Mouse (Mus musculus) fat pad, adult 2 months (tissue): ENCODE results near the gene Cutal.
"Not testable (repeated sequence)": the region's sequence is repeated elsewhere in the genome, so short reads cannot be mapped to it uniquely, and the experiment has no call there.

Experiments used
- DNase-seq: peaks from one replicate; pipeline ENCODE4 v3.0.0-alpha.2; 2011; ENCODE audit warnings: low read depth, low spot score; ENCODE audit errors: extremely low read depth

Gene Cutal

DNA sequence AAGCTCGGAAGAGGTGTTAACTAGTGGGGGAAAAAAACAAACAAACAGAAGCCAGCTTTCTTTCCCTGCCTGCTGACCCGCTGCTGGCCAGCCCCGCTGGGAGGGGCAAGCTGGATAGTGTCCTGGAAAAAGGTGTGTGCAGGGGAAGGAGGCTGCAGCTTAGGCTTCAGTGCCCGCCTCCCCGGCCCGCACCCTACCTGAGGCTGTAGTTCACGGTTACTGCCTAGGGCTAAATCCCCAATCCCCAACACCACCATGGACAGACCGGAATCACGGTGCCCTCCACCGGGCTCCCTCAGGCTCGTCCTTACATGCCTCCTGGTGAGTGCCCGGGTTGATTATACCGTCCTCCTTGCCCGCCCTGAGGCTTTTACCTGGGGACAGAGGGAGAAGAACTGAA is at the start of gene Cutal:
Gene Cutal, plus strand, starts transcription at position 126 of the 400 bp plus-strand sequence.
- DNase-seq = no peak

DNA sequence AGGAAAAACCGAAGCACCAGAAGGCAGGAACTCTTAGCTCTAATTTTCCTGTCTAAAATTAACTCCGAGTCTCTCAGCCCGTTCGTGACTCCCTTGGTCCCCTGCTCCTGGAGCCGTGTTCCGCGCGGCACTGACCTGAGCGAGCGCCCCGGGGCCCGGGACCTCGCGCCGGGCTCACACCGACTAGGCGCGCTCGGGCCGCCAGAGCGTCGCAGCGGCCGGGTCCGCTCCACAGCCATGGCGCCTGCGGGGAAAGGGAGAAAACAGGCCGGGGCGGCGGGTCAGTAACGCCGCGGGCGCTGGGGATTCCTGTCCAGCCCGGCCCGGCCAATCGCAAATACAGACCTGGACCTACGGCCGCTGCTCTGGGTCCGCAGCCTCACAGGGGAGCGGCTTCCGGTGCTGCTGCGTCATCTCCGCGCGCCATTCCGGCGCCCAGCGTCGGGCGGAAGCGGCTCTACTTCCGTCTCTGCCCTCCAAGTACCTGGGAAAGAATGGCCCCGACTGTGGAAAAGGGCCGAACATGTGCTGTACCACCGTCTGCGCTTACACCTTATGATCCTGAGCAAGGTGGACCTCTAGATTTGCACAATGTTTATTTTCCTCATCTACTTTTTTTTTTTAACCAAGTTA is 48.3 kb upstream of the Cutal start, which contains the start of gene Fbxw2:
Gene Fbxw2, minus strand, starts transcription at position 485 of the 633 bp plus-strand sequence.
- DNase-seq = no peak

DNA sequence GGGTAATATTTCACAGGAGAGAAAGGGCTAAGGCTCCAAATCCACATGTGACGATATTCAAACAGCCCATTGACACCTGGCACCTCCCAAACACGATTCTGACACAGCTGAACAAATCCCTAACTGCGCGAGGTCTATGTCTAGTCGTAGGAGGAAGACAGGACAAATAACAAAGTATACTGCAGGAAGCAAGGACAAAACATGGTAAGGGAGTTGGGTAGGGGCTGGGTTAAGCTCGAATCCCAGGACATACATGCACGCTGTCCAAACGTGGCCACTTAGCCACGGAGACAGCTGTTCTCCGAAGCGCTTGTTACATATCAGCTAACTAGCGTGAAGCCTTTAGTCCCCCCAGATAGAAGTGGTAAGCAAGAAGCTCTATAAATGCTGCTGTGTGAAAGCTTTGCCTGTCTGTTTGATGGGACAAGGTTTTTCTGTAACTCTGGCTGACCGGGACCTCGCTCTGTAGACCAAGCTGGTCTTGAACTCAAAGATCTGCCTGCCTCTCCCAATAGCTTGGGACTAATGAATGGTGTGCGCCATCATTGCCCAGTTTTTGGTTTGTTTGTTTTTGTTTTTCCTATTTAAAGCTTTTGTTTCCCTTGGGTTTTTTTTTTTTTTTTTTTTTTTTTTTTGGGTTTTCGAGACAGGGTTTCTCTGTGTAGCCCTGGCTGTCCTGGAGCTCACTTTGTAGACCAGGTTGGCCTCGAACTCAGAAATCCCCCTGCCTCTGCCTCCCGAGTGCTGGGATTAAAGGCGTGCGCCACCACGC is 47.5 kb upstream of the Cutal start:
- DNase-seq = no peak

DNA sequence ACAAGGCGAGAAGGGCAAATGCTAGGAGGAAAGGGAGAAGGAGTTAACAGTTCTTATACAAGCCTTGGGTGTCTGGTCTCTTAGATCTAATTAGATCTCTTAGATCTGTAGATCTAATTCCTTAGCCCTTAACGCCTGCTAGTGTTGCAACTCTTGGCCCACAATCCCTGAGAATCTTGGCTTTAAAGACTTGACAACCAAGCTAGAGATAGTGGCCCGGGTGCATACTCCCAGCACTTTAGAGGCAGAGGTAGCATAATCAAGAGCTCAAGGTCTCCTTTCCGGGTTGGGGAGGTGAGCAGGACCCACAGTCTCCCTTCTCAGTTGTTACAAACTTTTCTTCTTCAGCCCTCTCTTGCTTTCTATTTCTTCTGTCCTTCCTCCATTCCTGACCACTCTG is 46.6 kb upstream of the Cutal start:
- DNase-seq = no peak

DNA sequence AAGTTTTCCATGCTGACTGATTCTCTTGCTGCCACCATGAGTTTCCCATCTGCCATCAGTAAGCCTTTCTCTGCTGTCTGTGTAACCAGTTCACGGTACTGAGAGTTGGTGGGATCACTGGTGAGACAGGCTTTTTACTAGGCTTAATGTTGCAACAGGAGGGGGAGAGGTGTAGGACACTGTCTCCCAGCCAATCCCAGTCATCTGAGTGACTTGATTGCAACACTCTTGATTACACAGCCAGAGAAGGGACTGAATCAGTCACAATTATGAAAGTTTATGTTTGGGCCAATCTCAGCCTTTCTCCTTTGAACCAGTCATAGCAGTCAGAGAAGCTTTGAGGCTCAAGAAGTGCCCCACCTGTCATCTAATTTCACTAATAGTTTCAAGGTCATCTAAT is 46.2 kb upstream of the Cutal start:
- peak; percentile 83 for DNase-seq

DNA sequence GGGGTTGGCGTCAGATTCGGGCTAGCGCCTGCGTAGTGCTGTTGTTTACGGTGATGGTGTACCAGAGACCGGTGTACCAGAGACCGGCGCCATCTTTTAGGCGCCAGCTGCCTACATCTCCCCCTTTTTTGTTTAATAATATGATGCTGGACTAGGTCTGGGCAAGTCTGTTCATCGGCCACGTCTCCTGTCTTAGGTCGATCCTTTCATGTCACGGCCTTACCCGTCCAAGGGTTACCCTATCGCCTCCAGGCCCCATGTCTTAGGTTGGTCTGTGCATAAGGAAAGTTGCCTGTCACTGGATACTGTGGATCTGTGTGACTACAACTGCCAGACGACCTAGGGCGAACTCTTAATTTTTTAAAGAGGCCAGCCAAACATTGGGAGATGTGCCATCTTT is 44.1 kb upstream of the Cutal start:
- DNase-seq = not testable (repeated sequence)

DNA sequence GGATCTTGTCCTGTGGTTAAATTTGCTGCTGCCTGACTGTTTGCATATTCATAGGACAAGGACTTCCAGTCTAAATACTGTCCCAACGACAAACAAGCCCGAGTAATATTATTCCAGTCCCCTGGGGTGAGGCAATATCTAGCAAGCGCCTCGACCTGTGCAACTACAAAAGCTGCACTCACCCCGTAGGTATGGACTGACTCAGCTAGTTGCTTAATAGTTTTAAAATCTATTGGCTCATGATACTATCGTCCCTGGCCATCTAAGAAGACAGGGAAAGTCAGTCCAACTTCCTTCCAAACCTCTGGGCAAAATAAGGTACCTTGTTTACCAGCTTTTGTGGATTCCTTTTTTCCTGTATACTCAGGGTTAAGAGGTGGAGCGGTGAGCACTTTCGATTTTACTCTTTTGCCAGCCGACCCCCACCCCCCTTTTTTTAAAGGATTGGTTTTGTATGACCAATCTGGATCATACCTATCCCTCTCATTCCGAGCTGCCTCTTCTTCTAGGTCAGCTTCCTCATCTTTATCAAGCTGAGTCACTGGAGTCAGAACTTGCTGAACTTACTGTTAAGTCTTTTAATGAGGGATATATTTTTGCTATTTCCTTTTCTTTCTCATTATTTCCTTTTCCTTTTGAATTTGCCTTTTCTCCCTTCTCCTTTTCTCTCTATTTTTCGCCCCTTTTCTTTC is 41.3 kb upstream of the Cutal start, which contains the start of gene Gm34653:
Gene Gm34653, plus strand, starts transcription at position 242 of the 692 bp plus-strand sequence.
- not testable (repeated sequence) for DNase-seq

DNA sequence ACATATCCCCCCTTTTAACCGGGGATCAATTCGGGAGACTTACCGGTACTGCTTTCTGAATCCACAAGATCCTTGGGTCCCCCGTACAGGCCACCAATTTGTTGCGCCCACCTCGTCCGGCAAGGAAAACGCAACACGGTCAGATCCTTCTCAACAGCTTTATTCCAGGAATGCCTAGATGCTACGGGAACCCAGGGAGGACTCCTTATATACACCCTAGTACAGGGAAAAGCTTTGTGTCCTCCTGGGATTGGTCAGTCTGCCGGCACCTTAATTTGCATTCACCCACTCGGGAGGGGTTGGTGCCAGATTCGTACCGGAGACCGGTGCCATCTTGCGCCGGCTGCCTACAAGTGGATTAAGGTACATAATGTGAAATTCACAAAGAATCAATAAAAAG is 40.6 kb upstream of the Cutal start:
- DNase-seq = no peak

DNA sequence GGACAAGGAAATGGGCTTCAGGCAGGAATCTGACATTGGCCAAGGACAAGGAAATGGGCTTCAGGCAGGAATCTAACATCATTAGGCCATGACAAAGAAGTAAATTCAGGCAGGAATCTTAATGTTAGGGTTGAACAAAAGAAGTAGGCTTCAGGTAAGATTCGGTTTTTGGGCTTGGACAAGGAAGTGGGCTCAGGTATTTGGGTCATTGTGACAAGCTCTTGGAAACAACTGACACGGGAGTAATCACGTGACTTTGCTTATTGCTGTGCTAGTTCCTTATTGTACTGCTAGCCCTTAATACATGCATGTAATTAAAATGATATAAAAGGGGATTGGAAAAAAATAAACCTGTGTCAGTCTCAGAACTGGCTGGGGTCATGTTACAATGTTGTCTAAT is 38.5 kb upstream of the Cutal start:
- DNase-seq = no peak

DNA sequence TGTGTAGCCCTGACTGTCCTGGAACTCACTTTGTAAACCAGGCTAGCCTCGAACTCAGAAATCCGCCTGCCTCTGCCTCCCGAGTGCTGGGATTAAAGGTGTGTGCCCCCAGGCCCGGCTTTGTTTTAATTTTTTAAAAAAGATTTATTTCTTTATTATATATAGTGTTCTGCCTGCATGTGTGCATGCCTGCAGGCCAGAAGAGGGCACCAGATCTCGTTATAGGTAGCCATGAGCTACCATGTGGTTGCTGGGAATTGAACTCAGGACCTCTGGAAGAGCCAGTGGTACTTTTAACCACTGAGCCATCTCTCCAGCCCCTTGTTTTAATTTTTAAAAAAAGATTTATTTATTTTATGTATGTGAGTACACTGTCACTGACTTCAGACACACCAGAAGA is 34.1 kb upstream of the Cutal start:
- DNase-seq = not testable (repeated sequence)

DNA sequence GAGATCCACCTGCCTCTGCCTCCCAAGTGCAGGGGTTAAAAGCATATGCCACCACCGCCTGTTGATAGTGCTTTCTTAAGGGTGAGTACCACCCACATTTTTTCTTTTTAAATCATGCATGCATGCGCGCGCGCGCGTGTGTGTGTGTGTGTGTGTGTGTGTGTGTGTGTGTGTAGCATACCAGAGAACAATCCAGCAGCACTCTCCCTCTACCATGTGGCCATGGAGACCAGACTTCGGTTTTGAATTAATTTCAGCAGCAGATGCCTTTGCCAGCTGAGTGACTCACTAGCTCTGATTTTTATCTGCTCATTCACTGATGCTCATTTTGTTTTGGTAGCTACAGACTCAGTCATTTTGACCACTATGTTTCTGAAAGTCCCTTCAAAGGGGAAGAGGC is 32.5 kb upstream of the Cutal start:
- DNase-seq = no peak

DNA sequence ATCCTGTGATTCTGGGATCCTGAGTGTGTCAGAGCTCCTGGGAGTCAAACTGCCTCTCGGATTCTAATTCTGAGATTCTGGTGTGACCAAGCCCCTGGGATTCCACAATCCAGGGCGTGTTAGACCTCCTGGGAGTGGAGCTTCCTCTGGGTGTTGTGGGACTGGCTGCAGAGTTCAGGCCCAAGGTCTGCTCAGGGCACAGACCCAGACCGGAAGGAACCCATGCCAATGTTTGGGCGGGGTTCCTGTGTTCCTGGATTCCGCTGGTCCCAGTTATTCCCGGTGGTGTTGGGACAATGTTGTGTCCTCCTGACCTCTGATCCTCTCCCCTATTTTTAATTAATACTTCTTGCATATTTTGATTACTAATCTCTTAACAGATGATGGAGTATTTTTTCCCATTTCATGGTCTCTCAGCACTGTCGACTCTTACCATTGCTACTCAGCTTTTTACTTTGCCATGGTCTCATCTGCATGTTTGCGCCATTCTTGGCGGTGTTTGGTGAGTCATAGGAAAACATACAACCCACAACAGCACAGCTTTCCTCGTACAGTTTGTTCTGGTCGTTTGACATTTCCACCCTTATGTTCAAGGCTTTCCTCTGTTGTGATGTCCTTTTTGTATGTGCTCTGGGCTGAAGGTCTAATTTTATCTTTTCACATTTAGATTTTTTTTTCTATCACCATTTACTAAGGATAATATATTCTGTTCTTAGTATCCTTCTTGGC is 30.8 kb upstream of the Cutal start:
- DNase-seq = no peak

DNA sequence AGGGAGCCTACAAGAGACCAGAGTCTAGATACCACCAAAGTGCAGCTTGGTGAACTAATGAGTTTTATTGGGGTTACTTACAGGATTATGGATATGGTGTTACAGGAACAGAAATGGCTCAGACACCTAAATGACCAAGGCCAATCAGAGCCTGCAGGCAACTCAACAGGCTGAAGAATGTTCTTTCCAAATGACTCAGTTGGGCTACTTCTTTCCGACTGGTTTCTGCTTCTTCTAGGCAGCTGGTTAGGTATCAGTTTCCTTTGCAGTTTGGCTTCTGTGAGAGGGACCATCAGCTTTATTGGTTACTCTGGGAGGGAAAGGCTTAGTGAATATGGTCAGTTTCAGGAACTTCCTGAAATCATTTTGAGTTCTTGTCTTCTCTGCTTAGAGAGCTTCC is 26.5 kb upstream of the Cutal start:
- DNase-seq = no peak

DNA sequence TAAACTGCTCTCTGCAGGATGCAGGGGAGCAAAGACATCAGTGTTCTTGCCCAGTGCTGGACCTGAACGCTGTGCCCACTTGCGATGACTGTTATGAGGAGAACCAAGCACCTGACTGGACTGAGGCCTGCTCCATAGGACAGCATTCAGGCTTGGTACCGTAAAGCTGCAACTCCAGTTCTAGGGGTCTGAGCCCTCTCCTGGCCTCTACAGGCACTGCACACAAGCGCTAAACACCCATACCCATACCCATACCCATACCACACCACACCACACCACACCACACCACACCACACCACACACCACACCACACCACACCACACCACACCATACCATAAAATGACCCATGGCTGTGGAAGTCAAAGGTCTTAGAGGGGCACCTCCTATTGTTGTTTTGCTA is 18.9 kb upstream of the Cutal start:
- DNase-seq = no peak

DNA sequence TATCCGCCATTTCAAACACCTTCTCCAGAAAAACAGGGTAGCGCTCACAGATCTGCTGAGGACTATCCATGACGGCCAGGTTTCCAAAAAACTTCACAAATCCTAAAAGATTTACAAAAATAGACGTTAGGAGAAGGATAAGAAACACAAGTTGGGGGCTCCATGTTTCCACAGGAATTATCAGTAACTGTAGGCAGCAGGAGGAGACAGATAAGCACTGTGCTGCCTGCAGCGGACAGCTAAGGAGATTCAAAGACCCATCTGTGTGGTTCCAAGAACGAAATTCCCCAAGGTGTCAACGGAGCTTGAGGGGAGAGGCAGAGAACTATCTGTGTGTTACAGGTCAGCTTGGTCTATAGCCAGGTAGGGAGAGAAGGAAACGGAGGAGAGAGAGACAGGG is 16.5 kb upstream of the Cutal start:
- DNase-seq = no peak

DNA sequence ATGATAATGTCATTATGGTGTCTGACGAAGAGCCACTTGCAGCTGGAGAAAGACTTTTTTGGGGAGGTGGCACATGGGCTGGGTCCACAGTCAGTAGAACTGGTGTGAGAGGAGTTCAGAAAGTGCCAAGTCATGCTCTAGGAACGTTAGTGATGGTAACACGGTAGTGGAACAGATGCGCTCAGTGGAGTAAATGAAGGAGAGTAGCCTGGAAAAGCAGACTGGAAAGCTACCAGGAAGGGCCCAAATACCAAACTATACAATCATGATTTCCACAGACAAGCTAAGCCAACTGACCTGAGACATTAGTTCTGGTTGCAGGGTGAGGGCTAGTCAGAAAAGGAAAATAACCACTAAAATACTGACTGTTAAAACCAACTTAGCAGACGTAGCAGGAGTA is 4.5 kb upstream of the Cutal start:
- DNase-seq = no peak

DNA sequence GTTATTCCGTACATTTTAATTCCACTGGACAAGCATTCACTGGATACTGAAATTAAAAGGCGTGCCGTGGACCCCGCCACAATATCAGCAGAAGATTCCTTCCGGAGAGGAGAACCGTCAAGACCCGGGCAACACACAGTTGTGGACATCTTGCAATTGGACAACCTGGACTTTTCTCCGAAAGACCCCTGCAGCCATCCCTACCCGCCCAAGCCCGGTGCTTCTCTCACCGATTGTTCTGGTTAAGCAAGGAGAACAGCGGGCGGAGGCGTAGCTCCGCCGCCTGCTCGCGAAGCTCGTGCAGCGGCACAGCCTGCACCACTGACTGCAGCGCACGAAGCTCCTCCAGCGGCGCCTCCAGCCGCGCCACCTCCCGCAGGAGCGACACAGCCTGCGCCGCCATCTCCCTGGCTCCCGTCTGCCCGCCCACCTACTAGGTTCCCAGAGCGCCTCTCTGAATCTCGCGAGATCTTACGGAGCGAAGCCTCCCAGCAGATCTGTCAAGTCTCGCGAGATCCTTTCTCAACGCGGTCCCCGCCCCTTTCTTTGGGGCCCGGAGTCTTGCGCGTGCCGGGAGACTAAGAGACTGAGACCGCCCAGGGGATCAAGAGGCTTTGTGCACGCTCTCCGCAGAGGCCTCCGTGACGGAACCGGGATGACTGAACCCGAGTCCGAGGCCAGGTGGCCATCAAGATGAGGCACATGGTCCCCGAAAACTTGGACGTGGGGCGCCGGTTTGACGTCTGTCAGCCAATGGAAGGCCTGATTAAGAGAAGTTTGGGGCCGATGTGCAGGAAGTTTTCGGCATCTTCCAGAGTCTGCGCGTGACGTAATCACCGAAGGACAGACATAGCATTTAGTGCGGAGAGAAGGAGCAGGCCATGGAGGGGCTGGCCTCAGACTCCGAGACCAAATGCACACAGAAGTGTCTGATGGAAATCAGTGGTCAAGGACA is 3.4 kb upstream of the Cutal start:
- peak; percentile 71 for DNase-seq

DNA sequence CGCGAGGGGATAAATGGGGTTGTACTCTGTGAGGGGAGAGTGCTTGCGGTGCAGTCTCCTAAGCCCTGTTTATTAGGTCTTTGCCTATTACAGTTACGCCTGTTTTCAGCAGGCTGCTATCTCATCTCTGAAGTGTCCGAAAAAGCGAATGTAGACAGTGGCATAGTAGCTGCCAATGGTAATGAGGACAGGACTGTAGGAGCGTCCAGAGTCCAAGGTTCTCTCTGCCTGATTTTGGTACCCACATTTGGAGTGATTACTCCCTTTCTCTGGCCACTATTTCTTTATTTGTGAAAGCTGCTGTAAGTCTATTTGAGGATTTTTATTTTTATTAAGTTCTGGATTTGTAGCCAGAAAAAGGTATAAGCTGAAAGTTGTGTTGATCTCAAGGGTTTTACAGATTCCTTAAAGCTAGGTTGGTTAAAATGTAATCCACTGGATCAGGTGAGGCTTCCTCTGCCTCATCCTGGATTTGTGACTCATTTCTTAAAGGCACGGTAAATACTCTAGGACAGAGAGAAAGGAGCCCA is 685 bp downstream of the Cutal start, which contains the start of gene Psmd5:
Gene Psmd5, minus strand, starts transcription at position 153 of the 530 bp plus-strand sequence.
- no peak for DNase-seq

DNA sequence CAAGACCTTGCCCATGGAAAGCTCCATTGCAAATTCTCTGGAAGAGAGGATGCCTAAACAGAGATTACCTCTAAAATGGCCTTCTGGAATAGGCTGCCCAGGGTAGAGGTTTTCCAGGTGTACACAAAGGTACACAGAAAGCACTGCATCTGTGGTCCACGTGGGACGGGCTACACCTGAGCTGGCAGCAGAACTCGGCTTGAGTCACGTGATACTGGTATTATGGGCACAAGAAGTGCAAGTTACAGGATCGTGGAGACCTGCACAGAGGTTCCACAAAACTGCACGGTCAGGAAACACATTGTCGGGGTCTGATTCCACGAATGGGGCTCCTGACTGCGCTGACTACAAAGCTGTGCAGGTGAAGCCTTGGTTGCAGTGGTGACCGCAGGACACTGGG is 5.9 kb downstream of the Cutal start:
- no peak for DNase-seq

DNA sequence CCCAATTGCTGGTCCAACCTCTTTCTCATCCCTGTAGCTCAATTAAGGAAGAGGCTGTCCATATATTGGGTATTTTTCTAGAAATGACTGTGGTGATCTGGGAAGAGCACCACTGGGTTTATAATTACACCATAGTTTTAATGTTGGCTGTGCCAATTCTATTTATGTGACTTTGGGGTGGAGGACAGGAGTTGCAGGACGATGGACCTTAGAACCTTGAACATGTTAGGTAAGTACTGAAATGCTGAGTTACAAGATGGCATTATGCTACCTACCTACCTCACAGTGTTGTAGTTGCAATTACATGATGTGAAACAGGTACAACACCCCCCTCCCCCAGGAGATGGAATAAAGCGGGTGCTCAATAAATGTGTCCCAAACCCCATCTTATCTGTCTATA is 8.6 kb downstream of the Cutal start:
- DNase-seq = no peak
